Mouse (Mus musculus) stomach, postnatal 0 days (tissue): ENCODE results near the gene Prelid3b. TPM values are rescaled to one million over a fixed set of nuclear protein-coding genes. Genes with fewer than 3 reads are reported as not detected.

ENCODE experiments used
- ATAC-seq: fragments of 200-750 bp; cut with Nextera tagmentation; 2 replicates; pipeline ENCODE4 v1.8.0; 2017; ENCODE audit not compliant: low FRiP score, low TSS enrichment
- DNase-seq: peaks from one replicate; pipeline ENCODE4 v3.0.0-alpha.2; 2016; ENCODE audit warnings: low spot score
- H3K27ac ChIP-seq: fragments of 300-500 bp; sonication (generic); replicated peaks from 2 replicates; pipeline ENCODE4 v1.5.1; 2014; ENCODE audit warnings: mild to moderate bottlenecking, control low read depth
- H3K27me3 ChIP-seq: fragments of 300-500 bp; sonication (generic); 2 replicates; pipeline ENCODE4 v1.6.1; 2014; ENCODE audit warnings: low read length; ENCODE audit not compliant: control insufficient read depth, insufficient read depth
- H3K36me3 ChIP-seq: fragments of 300-500 bp; sonication (generic); 2 replicates; pipeline ENCODE4 v1.6.1; 2014; ENCODE audit warnings: low read length, mixed read lengths; ENCODE audit not compliant: control insufficient read depth, insufficient read depth
- H3K4me1 ChIP-seq: fragments of 300-500 bp; sonication (generic); replicated peaks from 2 replicates; pipeline ENCODE4 v1.6.1; 2014; ENCODE audit warnings: antibody characterized with exemption; ENCODE audit not compliant: control insufficient read depth, insufficient read depth
- H3K4me2 ChIP-seq: fragments of 300-500 bp; sonication (generic); replicated peaks from 2 replicates; pipeline ENCODE4 v1.6.1; 2014; ENCODE audit warnings: low read depth, mild to moderate bottlenecking, control low read depth, moderate library complexity
- H3K4me3 ChIP-seq: fragments of 300-500 bp; sonication (generic); 2 replicates; pipeline ENCODE4 v1.5.1; 2014; ENCODE audit warnings: low read depth, low read length, control low read depth
- H3K9ac ChIP-seq: fragments of 300-500 bp; sonication (generic); 2 replicates; pipeline ENCODE4 v1.6.1; 2014; ENCODE audit warnings: mild to moderate bottlenecking, low read length, control low read depth, mixed read lengths
- H3K9me3 ChIP-seq: fragments of 300-500 bp; sonication (generic); 2 replicates; pipeline ENCODE4 v1.6.1; 2016; ENCODE audit warnings: low read length; ENCODE audit not compliant: control insufficient read depth
- CTCF ChIP-seq: IDR thresholded peaks from 2 replicates; pipeline ENCODE4 v1.5.1; 2016; ENCODE audit warnings: antibody characterized with exemption, low read depth, mild to moderate bottlenecking, moderate library complexity
- EP300 ChIP-seq: optimal IDR thresholded peaks from 2 replicates; pipeline ENCODE3; 2016; ENCODE audit warnings: antibody characterized with exemption
- WGBS: fragments of 180-500 bp; shearing (Covaris S2); extraction: QIAGEN DNeasy Blood & Tissue Kit; methylation state at CpG from one replicate; pipeline ENCODE4 v1.1.7; 2014; 5-methylcytosine and 5-hydroxymethylcytosine counted together
- polyA plus RNA-seq: library from polyadenylated mRNA; unstranded; fragments of >200 nt; fragmentation: Nextera tagmentation; extraction: Ambion mirVana; gene quantifications from 2 replicates; pipeline ENCODE4 v1.2.1, GENCODE M21; 2015

Prelid3b gene
- polyA plus RNA-seq, 1 experiment from 2014 or later: 131 TPM

- Histone ChIP-seq H3K4me1 (peaks cover 4% of the 10 kb centered on the region), H3K27ac (no peak overlapping the region), H3K9me3 (no peaks in the 10 kb centered on the region), H3K4me2 (no peak overlapping the region), H3K9ac (no peak overlapping the region), H3K27me3 (no peaks in the 10 kb centered on the region), H3K4me3 (no peak overlapping the region), H3K36me3 (peaks cover 2% of the 10 kb centered on the region; the same call in 1 of the 2 replicates)
- DNase-seq (no peak), ATAC-seq (no peak)
- 97% methylated on average over 9 of the region's 9 CpGs for WGBS
- TF ChIP-seq CTCF (no peak), EP300 (no peak)
These were observed 37.9 kb downstream of the Prelid3b start for GRCm38 (mm10) chr2:174434943-174435342.

- 86% methylated on average over 10 of the region's 10 CpGs for WGBS
- no peaks in the 10 kb centered on the region for H3K4me1 ChIP-seq
- H3K9me3 ChIP-seq: no peaks in the 10 kb centered on the region
- peaks cover 22% of the 10 kb centered on the region for H3K36me3 ChIP-seq
- no peak overlapping the region for H3K9ac ChIP-seq
- TF ChIP-seq CTCF (no peak), EP300 (no peak)
- no peak overlapping the region for H3K4me2 ChIP-seq
- no peak for DNase-seq
- no peaks in the 10 kb centered on the region for H3K27me3 ChIP-seq
- no peak for ATAC-seq
- no peak overlapping the region for H3K27ac ChIP-seq
- no peak overlapping the region for H3K4me3 ChIP-seq
These were observed 43.8 kb downstream of the Prelid3b start for GRCm38 (mm10) chr2:174428996-174429591.

GRCm38 (mm10) chr2:174428076-174428835, 44.6 kb downstream of the Prelid3b start:
- no peaks in the 10 kb centered on the region for H3K4me1 ChIP-seq
- no peak overlapping the region for H3K9ac ChIP-seq
- no peaks in the 10 kb centered on the region for H3K9me3 ChIP-seq
- H3K27ac ChIP-seq: no peak overlapping the region
- peaks cover 28% of the 10 kb centered on the region for H3K36me3 ChIP-seq
- 83% methylated on average over 18 of the region's 18 CpGs for WGBS
- DNase-seq (no peak), ATAC-seq (no peak)
- H3K4me2 ChIP-seq: no peak overlapping the region
- no peaks in the 10 kb centered on the region for H3K27me3 ChIP-seq
- H3K4me3 ChIP-seq: no peak overlapping the region
- no peak for TF ChIP-seq EP300
- no peak for TF ChIP-seq CTCF

- 91% methylated on average over 12 of the region's 12 CpGs for WGBS
- no peak overlapping the region for H3K9ac ChIP-seq
- H3K27me3 ChIP-seq: no peaks in the 10 kb centered on the region
- H3K4me1 ChIP-seq: no peaks in the 10 kb centered on the region
- ATAC-seq (no peak), DNase-seq (no peak)
- H3K9me3 ChIP-seq: no peaks in the 10 kb centered on the region
- TF ChIP-seq EP300 (no peak), CTCF (no peak)
- peaks cover 33% of the 10 kb centered on the region for H3K36me3 ChIP-seq
- H3K4me2 ChIP-seq: no peak overlapping the region
- no peak overlapping the region for H3K4me3 ChIP-seq
- no peak overlapping the region for H3K27ac ChIP-seq
These were observed 46.0 kb downstream of the Prelid3b start for GRCm38 (mm10) chr2:174426856-174427255.

GRCm38 (mm10) chr2:174424301-174425085, 48.4 kb downstream of the Prelid3b start:
- 93% methylated on average over 11 of the region's 11 CpGs for WGBS
- Histone ChIP-seq H3K9ac (no peak overlapping the region), H3K4me2 (no peak overlapping the region), H3K4me3 (no peak overlapping the region), H3K27ac (no peak overlapping the region), H3K9me3 (no peaks in the 10 kb centered on the region), H3K27me3 (no peaks in the 10 kb centered on the region), H3K4me1 (no peaks in the 10 kb centered on the region), H3K36me3 (peaks cover 35% of the 10 kb centered on the region)
- ATAC-seq: no peak
- TF ChIP-seq CTCF (no peak), EP300 (no peak)
- no peak for DNase-seq

GRCm38 (mm10) chr2:174421107-174421506, 51.8 kb downstream of the Prelid3b start:
- H3K4me2 ChIP-seq: no peak overlapping the region
- TF ChIP-seq EP300: no peak
- no peak for TF ChIP-seq CTCF
- peaks cover 18% of the 10 kb centered on the region; the same call in 1 of the 2 replicates for H3K36me3 ChIP-seq
- DNase-seq: no peak
- ATAC-seq: no peak
- no peak overlapping the region for H3K4me3 ChIP-seq
- H3K9me3 ChIP-seq: no peaks in the 10 kb centered on the region
- WGBS: 86% methylated on average over 6 of the region's 6 CpGs
- no peak overlapping the region for H3K9ac ChIP-seq
- no peaks in the 10 kb centered on the region for H3K4me1 ChIP-seq
- no peak overlapping the region for H3K27ac ChIP-seq
- no peaks in the 10 kb centered on the region for H3K27me3 ChIP-seq
